In the genomic region with DNA sequence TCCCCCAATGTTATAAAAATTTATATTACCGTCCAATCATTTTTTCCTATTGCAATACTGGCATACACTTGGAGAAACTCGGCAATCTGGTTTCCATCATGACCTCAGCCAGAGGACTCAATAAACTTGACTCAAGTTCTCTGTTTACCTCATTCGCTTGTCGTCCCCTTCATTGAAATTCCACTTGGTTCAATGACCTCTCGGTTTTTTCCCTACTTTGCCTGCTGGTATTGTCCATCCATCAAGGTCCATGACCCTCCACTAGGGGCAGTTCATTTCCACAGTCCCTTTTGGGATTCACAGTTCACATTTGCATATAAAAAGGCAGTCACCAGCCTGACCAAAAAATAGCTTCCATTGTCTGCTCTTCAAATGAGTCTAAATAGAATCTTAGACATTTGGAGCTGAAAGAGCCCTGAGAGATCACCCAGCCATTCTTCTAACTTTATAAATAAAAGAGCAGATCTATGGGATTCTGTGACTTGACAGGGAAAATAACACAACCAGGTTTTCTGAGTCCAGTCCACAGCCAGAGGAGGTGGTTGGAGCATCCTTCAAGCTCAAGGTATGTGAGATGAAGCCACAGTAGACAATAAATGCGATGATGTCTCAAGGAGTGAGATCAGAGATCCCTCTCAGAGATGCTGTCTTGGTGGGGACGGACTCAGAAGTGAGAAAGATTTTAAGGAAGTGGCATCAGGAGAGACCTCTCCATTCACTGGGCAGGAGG, we compare ENCODE assay signal across 12 mouse cellular contexts.
DNase-seq lines count a peak whose midpoint lies in the region; ATAC-seq and TF ChIP-seq lines count a peak whose summit lies in the region.
"Had no signal": no experiment of that assay in that cellular context is flagged by ENCODE, and none has a peak within 500 bp of the region (broad histone marks: within the 10 kb centered on the region; RNA-seq: fewer than 3 reads in every experiment).

No protein-coding gene starts in this region.

- no peaks in the 10 kb centered on the region for H3K36me3 ChIP-seq in forebrain, embryonic 11.5 days (ENCODE audit: control insufficient read depth, insufficient read depth, low read length)
- H3K36me3 ChIP-seq in forebrain, embryonic 15.5 days, result no peaks in the 10 kb centered on the region
- no peaks in the 10 kb centered on the region for H3K36me3 ChIP-seq in kidney, postnatal 0 days (ENCODE audit: insufficient read depth, low read length)
- H3K36me3 ChIP-seq in kidney, embryonic 14.5 days (ENCODE audit: control insufficient read depth, insufficient read depth, low read length), result no peaks in the 10 kb centered on the region
- no peaks in the 10 kb centered on the region for H3K36me3 ChIP-seq in neural tube, embryonic 15.5 days
- H3K36me3 ChIP-seq: heart, embryonic 12.5 days had no signal

- peaks cover 3% of the 10 kb centered on the region; the same call in 1 of the 2 replicates for H3K4me1 ChIP-seq in forebrain, embryonic 11.5 days (replicated peaks; ENCODE audit: control insufficient read depth, insufficient read depth, low read length)
- no peaks in the 10 kb centered on the region for H3K4me1 ChIP-seq in forebrain, embryonic 15.5 days
- H3K4me1 ChIP-seq in kidney, postnatal 0 days (replicated peaks; ENCODE audit: insufficient read depth, low read length), result no peaks in the 10 kb centered on the region
- H3K4me1 ChIP-seq in kidney, embryonic 14.5 days (ENCODE audit: control insufficient read depth, insufficient read depth, low read length), result no peaks in the 10 kb centered on the region
- peaks cover 3% of the 10 kb centered on the region; the same call in 1 of the 2 replicates for H3K4me1 ChIP-seq in neural tube, embryonic 15.5 days

- H3K4me2 ChIP-seq in forebrain, embryonic 11.5 days (ENCODE audit: low read depth, low read length, severe bottlenecking), result no peak overlapping the region
- no peak overlapping the region for H3K4me2 ChIP-seq in forebrain, embryonic 15.5 days (replicated peaks)
- no peak overlapping the region for H3K4me2 ChIP-seq in kidney, postnatal 0 days (ENCODE audit: low read length)
- no peak overlapping the region for H3K4me2 ChIP-seq in kidney, embryonic 14.5 days (replicated peaks; ENCODE audit: low read depth, low read length)
- no peak overlapping the region for H3K4me2 ChIP-seq in neural tube, embryonic 15.5 days
- H3K4me2 ChIP-seq: heart, embryonic 12.5 days had no signal

- H3K9ac ChIP-seq in forebrain, embryonic 11.5 days (ENCODE audit: low read length), result no peak overlapping the region
- no peak overlapping the region for H3K9ac ChIP-seq in forebrain, embryonic 15.5 days (replicated peaks)
- no peak overlapping the region for H3K9ac ChIP-seq in kidney, postnatal 0 days (ENCODE audit: low read depth, low read length)
- H3K9ac ChIP-seq in kidney, embryonic 14.5 days (ENCODE audit: low read depth, low read length), result no peak overlapping the region
- no peak overlapping the region for H3K9ac ChIP-seq in neural tube, embryonic 15.5 days (replicated peaks)
- H3K9ac ChIP-seq: heart, embryonic 12.5 days had no signal

- H3K27me3 ChIP-seq in forebrain, embryonic 11.5 days (ENCODE audit: control insufficient read depth, insufficient read depth, low read length), result no peaks in the 10 kb centered on the region
- no peaks in the 10 kb centered on the region for H3K27me3 ChIP-seq in forebrain, embryonic 15.5 days
- H3K27me3 ChIP-seq in kidney, postnatal 0 days (ENCODE audit: insufficient read depth, low read length), result no peaks in the 10 kb centered on the region
- no peaks in the 10 kb centered on the region for H3K27me3 ChIP-seq in kidney, embryonic 14.5 days (ENCODE audit: control insufficient read depth, insufficient read depth, low read length)
- H3K27me3 ChIP-seq in neural tube, embryonic 15.5 days (replicated peaks), result no peaks in the 10 kb centered on the region
- H3K27me3 ChIP-seq: heart, embryonic 12.5 days had no signal

- 0 out of 2 replicates have a peak, but pooled peaks have one; percentile 53 for ATAC-seq in forebrain, embryonic 11.5 days (replicated peaks; ENCODE audit: low FRiP score)
- no peak for ATAC-seq in forebrain, embryonic 15.5 days (replicated peaks)
- ATAC-seq in kidney, postnatal 0 days (replicated peaks; ENCODE audit: low FRiP score, low read depth), result no peak
- ATAC-seq in kidney, embryonic 14.5 days (ENCODE audit: low FRiP score, low TSS enrichment), result no peak
- no peak for ATAC-seq in neural tube, embryonic 15.5 days (ENCODE audit: low FRiP score)

- no peaks in the 10 kb centered on the region for H3K9me3 ChIP-seq in forebrain, embryonic 11.5 days (ENCODE audit: control insufficient read depth, low read length)
- no peaks in the 10 kb centered on the region for H3K9me3 ChIP-seq in forebrain, embryonic 15.5 days
- no peaks in the 10 kb centered on the region for H3K9me3 ChIP-seq in kidney, postnatal 0 days (replicated peaks; ENCODE audit: low read length)
- no peaks in the 10 kb centered on the region for H3K9me3 ChIP-seq in kidney, embryonic 14.5 days (ENCODE audit: control insufficient read depth, low read length)
- no peaks in the 10 kb centered on the region for H3K9me3 ChIP-seq in neural tube, embryonic 15.5 days (replicated peaks)
- H3K9me3 ChIP-seq: heart, embryonic 12.5 days had no signal

- no peak overlapping the region for H3K4me3 ChIP-seq in forebrain, embryonic 11.5 days (ENCODE audit: low read depth, low read length)
- H3K4me3 ChIP-seq in forebrain, embryonic 15.5 days, result no peak overlapping the region
- H3K4me3 ChIP-seq in kidney, postnatal 0 days (replicated peaks; ENCODE audit: low read depth, low read length), result no peak overlapping the region
- no peak overlapping the region for H3K4me3 ChIP-seq in kidney, embryonic 14.5 days (ENCODE audit: low read length)
- no peak overlapping the region for H3K4me3 ChIP-seq in neural tube, embryonic 15.5 days (replicated peaks)
- H3K4me3 ChIP-seq: heart, embryonic 12.5 days had no signal

- peak; percentile 53; the same call in 1 of the 2 replicates for TF ChIP-seq CTCF in kidney, postnatal 0 days (IDR thresholded peaks at IDR 0.05; ENCODE audit: low read depth)

- peak; percentile 54 for DNase-seq in forebrain, embryonic 11.5 days (ENCODE audit: low spot score)
- DNase-seq in kidney, postnatal 0 days (ENCODE audit: low spot score), result no peak
- peak; percentile 56 for DNase-seq in neural tube, embryonic 10.5 days (ENCODE audit: extremely low spot score, low spot score)
- no peak for DNase-seq in cerebellum, adult 8-10 months
- no peak for DNase-seq in T-cell, adult 2 months (ENCODE audit: low spot score)
- DNase-seq: cerebellum, postnatal 25 days; layer of hippocampus, postnatal 36 days; thymus, postnatal 4 days had no signal

- WGBS in forebrain, embryonic 11.5 days, result 37% methylated on average over 7 of the region's 7 CpGs
- 33% methylated on average over 7 of the region's 7 CpGs for WGBS in forebrain, embryonic 15.5 days
- 77% methylated on average over 7 of the region's 7 CpGs for WGBS in kidney, postnatal 0 days
- 75% methylated on average over 7 of the region's 7 CpGs for WGBS in kidney, embryonic 14.5 days
- WGBS in neural tube, embryonic 15.5 days, result 29% methylated on average over 7 of the region's 7 CpGs

- H3K27ac ChIP-seq in forebrain, embryonic 11.5 days (ENCODE audit: low read depth, low read length), result peak overlapping the region; percentile 27; the same call in 1 of the 2 replicates
- H3K27ac ChIP-seq in forebrain, embryonic 15.5 days (replicated peaks), result no peak overlapping the region
- H3K27ac ChIP-seq in kidney, postnatal 0 days, result no peak overlapping the region
- H3K27ac ChIP-seq in kidney, embryonic 14.5 days (ENCODE audit: low read depth, low read length), result no peak overlapping the region
- no peak overlapping the region for H3K27ac ChIP-seq in neural tube, embryonic 15.5 days (replicated peaks)

Comparison
In these comparisons a context has a peak if more than half of its experiments do, and no peak if none do; other contexts are left out.
1. DNase-seq: peak in forebrain, embryonic 11.5 days (single experiment) and neural tube, embryonic 10.5 days (single experiment); none in kidney, postnatal 0 days (single experiment), cerebellum, adult 8-10 months (single experiment) and T-cell, adult 2 months (single experiment).